Mouse (Mus musculus): ENCODE results near the gene Ano1. TPM values are rescaled to one million over a fixed set of nuclear protein-coding genes. Genes with fewer than 3 reads are reported as not detected.

The Ano1 gene
- polyA plus RNA-seq, 1 experiment from 2014 or later: 6.0 TPM

- no peak overlapping the region for H3K27ac ChIP-seq (ENCODE audit: low read depth, low read length)
- 46% methylated on average over 1 of the region's 1 CpGs for WGBS
- no peaks in the 10 kb centered on the region for H3K27me3 ChIP-seq (replicated peaks; ENCODE audit: control insufficient read depth, insufficient read depth, low read length)
- no peak for DNase-seq (ENCODE audit: low spot score)
- no peak overlapping the region for H3K9ac ChIP-seq (ENCODE audit: low read length)
- no peak for ATAC-seq
- no peaks in the 10 kb centered on the region for H3K36me3 ChIP-seq (ENCODE audit: control insufficient read depth, insufficient read depth, low read length)
- H3K9me3 ChIP-seq (replicated peaks; ENCODE audit: control insufficient read depth, low read length): no peaks in the 10 kb centered on the region
- H3K4me2 ChIP-seq (ENCODE audit: low read length): no peak overlapping the region
- no peak overlapping the region for H3K4me3 ChIP-seq (ENCODE audit: low read depth, low read length)
- 0 out of 2 replicates have a peak, but pooled peaks cover 2% of the 10 kb centered on the region for H3K4me1 ChIP-seq (ENCODE audit: control insufficient read depth, insufficient read depth, low read length)
These were observed 111.0 kb downstream of the Ano1 start for GRCm38 (mm10) chr7:144640817-144641216.

- no peaks in the 10 kb centered on the region for H3K9me3 ChIP-seq (replicated peaks; ENCODE audit: control insufficient read depth, low read length)
- H3K4me3 ChIP-seq (ENCODE audit: low read depth, low read length): no peak overlapping the region
- no peak overlapping the region for H3K4me2 ChIP-seq (ENCODE audit: low read length)
- WGBS: 63% methylated on average over 2 of the region's 2 CpGs
- 0 out of 2 replicates have a peak, but pooled peaks cover 2% of the 10 kb centered on the region for H3K4me1 ChIP-seq (ENCODE audit: control insufficient read depth, insufficient read depth, low read length)
- H3K9ac ChIP-seq (ENCODE audit: low read length): no peak overlapping the region
- H3K27ac ChIP-seq (ENCODE audit: low read depth, low read length): no peak overlapping the region
- DNase-seq (ENCODE audit: low spot score): no peak
- no peaks in the 10 kb centered on the region for H3K27me3 ChIP-seq (replicated peaks; ENCODE audit: control insufficient read depth, insufficient read depth, low read length)
- no peaks in the 10 kb centered on the region for H3K36me3 ChIP-seq (ENCODE audit: control insufficient read depth, insufficient read depth, low read length)
- ATAC-seq: no peak
These were observed 115.8 kb downstream of the Ano1 start for GRCm38 (mm10) chr7:144636000-144636399.

- no peak overlapping the region for H3K4me3 ChIP-seq (ENCODE audit: low read depth, low read length)
- no peaks in the 10 kb centered on the region for H3K36me3 ChIP-seq (ENCODE audit: control insufficient read depth, insufficient read depth, low read length)
- no peaks in the 10 kb centered on the region for H3K9me3 ChIP-seq (replicated peaks; ENCODE audit: control insufficient read depth, low read length)
- no peaks in the 10 kb centered on the region for H3K27me3 ChIP-seq (replicated peaks; ENCODE audit: control insufficient read depth, insufficient read depth, low read length)
- no peak for DNase-seq (ENCODE audit: low spot score)
- 88% methylated on average over 6 of the region's 6 CpGs for whole genome bisulfite sequencing
- no peak overlapping the region for H3K4me2 ChIP-seq (ENCODE audit: low read length)
- no peak for ATAC-seq
- H3K4me1 ChIP-seq (ENCODE audit: control insufficient read depth, insufficient read depth, low read length): peaks cover 3% of the 10 kb centered on the region; the same call in 1 of the 2 replicates
- no peak overlapping the region for H3K9ac ChIP-seq (ENCODE audit: low read length)
- H3K27ac ChIP-seq (ENCODE audit: low read depth, low read length): no peak overlapping the region
These were observed 116.9 kb downstream of the Ano1 start for GRCm38 (mm10) chr7:144634875-144635274.

- Histone ChIP-seq H3K27ac (ENCODE audit: low read depth, low read length) (no peak overlapping the region), H3K9me3 (replicated peaks; ENCODE audit: control insufficient read depth, low read length) (no peaks in the 10 kb centered on the region), H3K4me3 (ENCODE audit: low read depth, low read length) (no peak overlapping the region), H3K4me2 (ENCODE audit: low read length) (no peak overlapping the region), H3K27me3 (replicated peaks; ENCODE audit: control insufficient read depth, insufficient read depth, low read length) (no peaks in the 10 kb centered on the region), H3K4me1 (ENCODE audit: control insufficient read depth, insufficient read depth, low read length) (peaks cover 7% of the 10 kb centered on the region), H3K9ac (ENCODE audit: low read length) (no peak overlapping the region), H3K36me3 (ENCODE audit: control insufficient read depth, insufficient read depth, low read length) (no peaks in the 10 kb centered on the region)
- 82% methylated on average over 3 of the region's 3 CpGs for WGBS
- DNase-seq (ENCODE audit: low spot score) (no peak), ATAC-seq (no peak)
These were observed 117.3 kb downstream of the Ano1 start for GRCm38 (mm10) chr7:144634450-144634849.

GRCm38 (mm10) chr7:144632321-144632720 lies 119.5 kb downstream of the Ano1 start:
- Histone ChIP-seq H3K4me1 (ENCODE audit: control insufficient read depth, insufficient read depth, low read length) (peaks cover 26% of the 10 kb centered on the region), H3K4me2 (ENCODE audit: low read length) (no peak overlapping the region), H3K9ac (ENCODE audit: low read length) (no peak overlapping the region), H3K27me3 (replicated peaks; ENCODE audit: control insufficient read depth, insufficient read depth, low read length) (no peaks in the 10 kb centered on the region), H3K36me3 (ENCODE audit: control insufficient read depth, insufficient read depth, low read length) (no peaks in the 10 kb centered on the region), H3K27ac (ENCODE audit: low read depth, low read length) (no peak overlapping the region), H3K4me3 (ENCODE audit: low read depth, low read length) (no peak overlapping the region), H3K9me3 (replicated peaks; ENCODE audit: control insufficient read depth, low read length) (no peaks in the 10 kb centered on the region)
- DNase-seq (ENCODE audit: low spot score): no peak
- ATAC-seq: no peak

GRCm38 (mm10) chr7:144630622-144631021 lies 121.2 kb downstream of the Ano1 start:
- Histone ChIP-seq H3K36me3 (ENCODE audit: control insufficient read depth, insufficient read depth, low read length) (no peaks in the 10 kb centered on the region), H3K9ac (ENCODE audit: low read length) (no peak overlapping the region), H3K27me3 (replicated peaks; ENCODE audit: control insufficient read depth, insufficient read depth, low read length) (no peaks in the 10 kb centered on the region), H3K27ac (ENCODE audit: low read depth, low read length) (no peak overlapping the region; the same call in 1 of the 2 replicates), H3K4me1 (ENCODE audit: control insufficient read depth, insufficient read depth, low read length) (peaks cover 34% of the 10 kb centered on the region), H3K4me3 (ENCODE audit: low read depth, low read length) (no peak overlapping the region), H3K4me2 (ENCODE audit: low read length) (no peak overlapping the region), H3K9me3 (replicated peaks; ENCODE audit: control insufficient read depth, low read length) (no peaks in the 10 kb centered on the region)
- ATAC-seq (no peak), DNase-seq (ENCODE audit: low spot score) (no peak)
- 89% methylated on average over 3 of the region's 3 CpGs for WGBS

GRCm38 (mm10) chr7:144628334-144628915 lies 123.3 kb downstream of the Ano1 start:
- no peaks in the 10 kb centered on the region for H3K27me3 ChIP-seq (replicated peaks; ENCODE audit: control insufficient read depth, insufficient read depth, low read length)
- peak; percentile 97 for DNase-seq (ENCODE audit: low spot score)
- WGBS: 3% methylated on average over 3 of the region's 3 CpGs
- peaks cover 34% of the 10 kb centered on the region for H3K4me1 ChIP-seq (ENCODE audit: control insufficient read depth, insufficient read depth, low read length)
- H3K4me3 ChIP-seq (ENCODE audit: low read depth, low read length): no peak overlapping the region
- no peak overlapping the region for H3K9ac ChIP-seq (ENCODE audit: low read length)
- no peaks in the 10 kb centered on the region for H3K9me3 ChIP-seq (replicated peaks; ENCODE audit: control insufficient read depth, low read length)
- H3K36me3 ChIP-seq (ENCODE audit: control insufficient read depth, insufficient read depth, low read length): no peaks in the 10 kb centered on the region
- ATAC-seq: peak; percentile 88
- H3K27ac ChIP-seq (ENCODE audit: low read depth, low read length): peak overlapping the region; percentile 76
- H3K4me2 ChIP-seq (ENCODE audit: low read length): peak overlapping the region; percentile 10; the same call in 1 of the 2 replicates

GRCm38 (mm10) chr7:144627606-144628333 lies 124.0 kb downstream of the Ano1 start:
- Histone ChIP-seq H3K4me1 (ENCODE audit: control insufficient read depth, insufficient read depth, low read length) (peaks cover 34% of the 10 kb centered on the region), H3K36me3 (ENCODE audit: control insufficient read depth, insufficient read depth, low read length) (no peaks in the 10 kb centered on the region), H3K4me3 (ENCODE audit: low read depth, low read length) (no peak overlapping the region), H3K9me3 (replicated peaks; ENCODE audit: control insufficient read depth, low read length) (no peaks in the 10 kb centered on the region), H3K27ac (ENCODE audit: low read depth, low read length) (peak overlapping the region; percentile 76), H3K27me3 (replicated peaks; ENCODE audit: control insufficient read depth, insufficient read depth, low read length) (no peaks in the 10 kb centered on the region), H3K9ac (ENCODE audit: low read length) (no peak overlapping the region), H3K4me2 (ENCODE audit: low read length) (no peak overlapping the region)
- ATAC-seq (peak; percentile 62), DNase-seq (ENCODE audit: low spot score) (no peak)
- WGBS: 2% methylated on average over 13 of the region's 13 CpGs

GRCm38 (mm10) chr7:144626042-144626441 lies 125.7 kb downstream of the Ano1 start:
- no peaks in the 10 kb centered on the region for H3K36me3 ChIP-seq (ENCODE audit: control insufficient read depth, insufficient read depth, low read length)
- H3K9me3 ChIP-seq (replicated peaks; ENCODE audit: control insufficient read depth, low read length): no peaks in the 10 kb centered on the region
- H3K4me3 ChIP-seq (ENCODE audit: low read depth, low read length): no peak overlapping the region
- no peak overlapping the region for H3K27ac ChIP-seq (ENCODE audit: low read depth, low read length)
- no peak overlapping the region for H3K9ac ChIP-seq (ENCODE audit: low read length)
- no peaks in the 10 kb centered on the region for H3K27me3 ChIP-seq (replicated peaks; ENCODE audit: control insufficient read depth, insufficient read depth, low read length)
- H3K4me1 ChIP-seq (ENCODE audit: control insufficient read depth, insufficient read depth, low read length): peaks cover 37% of the 10 kb centered on the region
- WGBS: 67% methylated on average over 2 of the region's 2 CpGs
- no peak overlapping the region for H3K4me2 ChIP-seq (ENCODE audit: low read length)
- no peak for ATAC-seq
- no peak for DNase-seq (ENCODE audit: low spot score)

Data from forebrain, embryonic 14.5 days (tissue).